Mouse (Mus musculus) MEL (cell line): Measurements from ENCODE around the gene Supt4a. TPM values are rescaled to one million over a fixed set of nuclear protein-coding genes. Genes with fewer than 3 reads are reported as not detected.

Source experiments
- DNase-seq: peaks from one replicate; pipeline ENCODE4 v3.0.0; 2011; ENCODE audit warnings: low read depth, low spot score
- H3K27ac ChIP-seq: 2 replicates; pipeline ENCODE4 v1.5.1; 2012; ENCODE audit warnings: low read depth, mild to moderate bottlenecking, control low read depth, low read length, moderate library complexity; ENCODE audit not compliant: control insufficient read depth
- H3K27me3 ChIP-seq, 2 experiments: fragments of 150-350 bp in 1 of 2; sonication (generic) in 1 of 2; 2 replicates each; pipeline ENCODE4 v1.6.1; 2012; ENCODE audit warnings: low read length in 2 of 2, mild to moderate bottlenecking in 2 of 2, improper control_type of control experiment in 1 of 2, moderate library complexity in 1 of 2; ENCODE audit not compliant: insufficient read depth in 2 of 2, control insufficient read depth in 1 of 2
- H3K36me3 ChIP-seq, 2 experiments: 2 replicates each; pipeline ENCODE4 v1.6.1; 2012 to 2014; ENCODE audit warnings: low read length in 2 of 2, improper control_type of control experiment in 1 of 2, inconsistent platforms in 1 of 2, mild to moderate bottlenecking in 1 of 2; ENCODE audit not compliant: insufficient read depth in 2 of 2, control insufficient read depth in 1 of 2
- H3K4me1 ChIP-seq, 2 experiments: fragments of 150-350 bp in 1 of 2; sonication (generic) in 1 of 2; 2 replicates each; pipeline ENCODE4 v1.6.1; 2012; ENCODE audit warnings: low read length in 2 of 2, improper control_type of control experiment in 1 of 2, mild to moderate bottlenecking in 1 of 2; ENCODE audit not compliant: insufficient read depth in 2 of 2, control insufficient read depth in 1 of 2
- H3K4me3 ChIP-seq, 2 experiments: fragments of 150-350 bp in 1 of 2; sonication (generic) in 1 of 2; 2 replicates each; pipeline ENCODE4 v1.5.1; 2012; ENCODE audit warnings: low read depth in 2 of 2, low read length in 2 of 2, mild to moderate bottlenecking in 2 of 2, moderate library complexity in 2 of 2, control low read depth in 1 of 2, improper control_type of control experiment in 1 of 2; ENCODE audit not compliant: control insufficient read depth in 1 of 2, insufficient read depth in 1 of 2
- H3K79me2 ChIP-seq: 2 replicates; pipeline ENCODE4 v1.6.1; 2012; ENCODE audit warnings: mild to moderate bottlenecking, low read length, moderate library complexity; ENCODE audit not compliant: control insufficient read depth, poor library complexity, insufficient read depth
- H3K9ac ChIP-seq: 2 replicates; pipeline ENCODE4 v1.6.1; 2012; ENCODE audit warnings: low read depth, mild to moderate bottlenecking, control low read depth, low read length, moderate library complexity; ENCODE audit not compliant: control insufficient read depth, poor library complexity, severe bottlenecking
- H3K9me3 ChIP-seq: fragments of 150-350 bp; sonication (generic); replicated peaks from 2 replicates; pipeline ENCODE4 v1.6.1; 2012; ENCODE audit warnings: mild to moderate bottlenecking, low read length, improper control_type of control experiment, moderate library complexity; ENCODE audit not compliant: insufficient read depth
- E2F4 ChIP-seq: IDR thresholded peaks from 2 replicates; pipeline ENCODE4 v1.6.1; 2011; ENCODE audit warnings: low read depth, low read length, improper control_type of control experiment, borderline replicate concordance
- KAT2A ChIP-seq: conservative IDR thresholded peaks from 2 replicates; pipeline ENCODE4 v1.6.1; 2012; ENCODE audit warnings: low read depth, low read length, improper control_type of control experiment, inconsistent platforms
- MAZ ChIP-seq: IDR thresholded peaks from 2 replicates; pipeline ENCODE4 v1.6.1; 2012; ENCODE audit warnings: low read depth, mild to moderate bottlenecking, inconsistent platforms, low read length, improper control_type of control experiment
- MEF2A ChIP-seq: IDR thresholded peaks from 2 replicates; pipeline ENCODE4 v1.6.1; 2014; ENCODE audit warnings: low read depth, mild to moderate bottlenecking, inconsistent platforms, low read length, improper control_type of control experiment; ENCODE audit not compliant: poor library complexity, insufficient replicate concordance, severe bottlenecking; ENCODE audit errors: extremely low read depth
- MYB ChIP-seq: IDR thresholded peaks from 2 replicates; pipeline ENCODE4 v1.6.1; 2011; ENCODE audit warnings: mild to moderate bottlenecking, low read depth, low read length, improper control_type of control experiment
- NELFE ChIP-seq: IDR thresholded peaks from 2 replicates; pipeline ENCODE4 v1.6.1; 2011; ENCODE audit warnings: low read depth, low read length, improper control_type of control experiment
- NRF1 ChIP-seq: IDR thresholded peaks from 2 replicates; pipeline ENCODE4 v1.6.1; 2014; ENCODE audit warnings: low read depth, mild to moderate bottlenecking, inconsistent platforms, low read length, improper control_type of control experiment, moderate library complexity; ENCODE audit not compliant: poor library complexity, insufficient read depth, severe bottlenecking
- POLR2A ChIP-seq, 2 experiments: IDR thresholded peaks; 2 replicates each; pipeline ENCODE4 v1.6.1; 2011 to 2012; ENCODE audit warnings: low read length in 2 of 2, mild to moderate bottlenecking in 2 of 2, control low read depth in 1 of 2, improper control_type of control experiment in 1 of 2, low read depth in 1 of 2, moderate library complexity in 1 of 2; ENCODE audit not compliant: control insufficient read depth in 1 of 2, insufficient read depth in 1 of 2, poor library complexity in 1 of 2
- POLR2AphosphoS2 ChIP-seq: IDR thresholded peaks from 2 replicates; pipeline ENCODE4 v1.6.1; 2011; ENCODE audit warnings: low read length, improper control_type of control experiment
- POLR2AphosphoS5 ChIP-seq: IDR thresholded peaks from 2 replicates; pipeline ENCODE4 v1.6.1; 2012; ENCODE audit warnings: low read depth, borderline replicate concordance, mild to moderate bottlenecking, inconsistent platforms, low read length, moderate library complexity, mixed read lengths
- TAL1 ChIP-seq: IDR thresholded peaks from 2 replicates; pipeline ENCODE4 v1.6.1; 2012; ENCODE audit warnings: mild to moderate bottlenecking, inconsistent platforms, low read length, moderate library complexity, mixed read lengths
- TBP ChIP-seq: IDR thresholded peaks from 2 replicates; pipeline ENCODE4 v1.8.0; 2011; ENCODE audit warnings: low read depth, low read length, improper control_type of control experiment
- UBTF ChIP-seq: IDR thresholded peaks from 2 replicates; pipeline ENCODE4 v1.6.1; 2012; ENCODE audit warnings: low read depth, mild to moderate bottlenecking, inconsistent platforms, low read length, improper control_type of control experiment, moderate library complexity, borderline replicate concordance; ENCODE audit not compliant: insufficient read depth
- USF1 ChIP-seq: IDR thresholded peaks from 2 replicates; pipeline ENCODE4 v1.6.1; 2014; ENCODE audit warnings: low read depth, mild to moderate bottlenecking, inconsistent platforms, low read length, improper control_type of control experiment, moderate library complexity
- ZC3H11A ChIP-seq: IDR thresholded peaks from 2 replicates; pipeline ENCODE4 v1.6.1; 2012; ENCODE audit warnings: low read depth, mild to moderate bottlenecking, inconsistent platforms, low read length, improper control_type of control experiment
- polyA plus RNA-seq, 2 experiments: library from polyadenylated mRNA; stranded (reverse) in 1 of 2; unstranded in 1 of 2; fragments of >175 nt in 1 of 2; fragments of >200 nt in 1 of 2; gene quantifications; 2 replicates each; pipeline versions ENCODE4 v1.2.1 to v1.2.4; 2012; ENCODE audit warnings: low replicate concordance in 2 of 2, low read depth in 1 of 2; ENCODE audit not compliant: insufficient read length in 2 of 2, insufficient read depth in 1 of 2, missing spikeins in 1 of 2
- total RNA-seq: library from RNA; depleted of rRNA; stranded (reverse); fragments of 300-350 nt; gene quantifications from 2 replicates; pipeline ENCODE4 v1.2.3, GENCODE M21; 2012

The Supt4a gene
- total and polyA plus RNA-seq, 3 experiments = 223 to 332 TPM; not detected in 1

DNA sequence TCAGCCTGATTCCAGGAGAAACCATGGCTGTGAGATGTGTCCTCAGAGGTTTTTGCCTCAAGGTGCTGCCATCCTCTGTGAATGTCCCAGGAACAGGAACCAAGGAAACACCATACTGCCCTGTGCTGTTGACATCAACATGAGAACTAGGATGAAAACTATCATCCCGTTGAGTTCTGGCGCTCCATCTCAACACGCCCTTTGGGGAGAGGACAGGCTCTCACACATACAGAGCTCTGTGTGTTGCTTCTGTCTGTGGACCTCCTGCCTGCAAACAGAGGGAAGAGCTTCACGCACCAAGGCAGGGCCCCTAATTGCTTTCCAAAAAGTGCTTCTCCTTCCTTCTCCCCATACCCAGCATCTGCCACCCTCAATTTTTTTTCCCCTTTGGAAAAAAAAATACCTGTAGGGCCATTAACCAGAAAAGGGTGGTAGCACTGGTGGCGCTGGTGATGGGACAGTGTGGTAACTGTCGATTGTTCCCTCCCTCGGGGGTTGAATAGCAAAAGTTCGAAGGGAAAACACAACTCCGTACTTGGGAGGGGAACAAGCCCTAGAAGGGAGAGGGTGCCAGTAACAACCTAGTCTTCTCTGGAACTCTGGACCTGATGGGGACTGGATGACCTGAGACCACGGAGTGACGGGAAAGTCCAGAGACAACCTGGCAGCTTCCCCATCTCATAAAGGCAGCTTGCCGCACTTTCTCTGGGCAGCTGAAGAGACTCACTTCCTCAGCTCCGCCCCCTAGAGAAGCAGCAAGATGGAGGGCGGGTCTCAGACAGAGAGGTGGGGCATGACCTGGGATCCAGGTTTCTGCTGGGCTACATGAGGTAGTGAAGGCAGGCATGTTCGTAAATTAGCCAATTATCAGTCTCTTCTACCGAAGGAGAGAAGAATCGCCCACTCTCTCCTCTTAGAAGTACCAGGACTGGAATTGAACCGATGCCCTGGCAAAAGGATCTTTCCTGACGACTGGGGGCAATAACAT, 11.1 kb downstream of the Supt4a start:
- Histone ChIP-seq H3K27me3 (no peaks in the 10 kb centered on the region), H3K36me3 (peaks cover 3 to 29% of the 10 kb centered on the region in 2 experiments; a peak in 3 of 4 replicates), H3K79me2 (peaks cover 42% of the 10 kb centered on the region), H3K9ac (peak overlapping the region; percentile 86), H3K9me3 (no peaks in the 10 kb centered on the region), H3K27ac (peak overlapping the region; percentile 100), H3K4me1 (peaks cover 5 to 38% of the 10 kb centered on the region in 2 experiments; a peak in 3 of 4 replicates), H3K4me3 (peak overlapping the region; percentile 53 to 54)
- peak; percentile 98 for DNase-seq
- TF ChIP-seq MYB (no peak), NELFE (no peak), MEF2A (no peak), POLR2A (IDR thresholded peaks at IDR 0.05; ENCODE audit: control insufficient read depth in 1 of 2, insufficient read depth in 1 of 2, low read depth in 1 of 2, low read length in 2 of 2, poor library complexity in 1 of 2) (peak; percentile 67 to 85), MAZ (no peak), TBP (peak; percentile 93), POLR2AphosphoS5 (peak; percentile 14; the same call in 1 of the 2 replicates), E2F4 (no peak), ZC3H11A (no peak), TAL1 (peak; percentile 68), UBTF (no peak), NRF1 (no peak), USF1 (no peak), POLR2AphosphoS2 (no peak)

DNA sequence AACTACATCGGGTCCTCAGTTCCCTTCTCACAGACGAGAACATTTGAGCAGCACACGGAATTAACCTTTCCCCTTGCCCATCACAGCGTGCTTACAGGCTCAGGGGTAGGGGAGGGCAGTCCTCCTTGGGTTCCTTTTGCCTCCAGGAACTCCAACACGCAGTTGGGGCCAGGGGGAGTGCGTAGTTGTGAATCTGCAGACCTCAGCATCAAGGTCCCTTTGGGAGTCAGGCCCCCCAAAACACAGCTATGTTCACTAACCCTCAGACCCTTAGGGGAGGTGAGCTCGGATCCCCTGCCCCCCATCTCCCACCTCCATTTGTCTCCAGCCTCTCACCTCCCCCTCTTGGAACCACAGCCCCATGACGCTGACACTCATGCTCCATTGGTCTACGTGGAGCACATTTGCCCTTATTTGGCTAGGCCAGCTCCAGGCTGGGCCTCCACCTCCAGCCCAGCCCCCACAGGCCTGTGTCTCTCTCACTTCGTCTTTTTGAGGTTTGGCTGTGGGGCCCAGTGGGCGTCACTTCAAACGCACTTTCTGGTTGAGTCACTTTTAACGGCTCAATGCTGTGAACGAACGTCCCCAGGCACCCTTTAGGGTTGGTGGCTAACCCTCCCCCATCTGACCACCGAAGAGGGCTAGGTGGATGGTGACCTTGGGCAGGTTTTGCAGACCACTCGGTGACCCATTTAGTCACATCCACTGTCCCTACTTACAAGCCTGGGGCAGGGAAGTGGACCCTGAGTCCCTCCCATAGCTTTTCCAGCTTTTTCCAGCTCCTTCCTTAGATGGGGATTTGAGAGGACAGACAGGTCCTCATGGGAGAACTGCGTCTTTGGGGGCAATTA, 12.1 kb downstream of the Supt4a start:
- H3K27ac ChIP-seq = peak overlapping the region; percentile 100
- peak overlapping the region; percentile 86 for H3K9ac ChIP-seq
- peak overlapping the region; percentile 54 to 58 for H3K4me3 ChIP-seq
- peak; percentile 100 for DNase-seq
- no peaks in the 10 kb centered on the region for H3K9me3 ChIP-seq
- TF ChIP-seq TBP (peak; percentile 94), KAT2A (no peak), POLR2AphosphoS5 (peak; percentile 33), POLR2A (IDR thresholded peaks at IDR 0.05; ENCODE audit: control insufficient read depth in 1 of 2, insufficient read depth in 1 of 2, low read depth in 1 of 2, low read length in 2 of 2, poor library complexity in 1 of 2) (peak in 1 of 2 experiments; percentile 61)
- no peaks in the 10 kb centered on the region for H3K27me3 ChIP-seq
- H3K4me1 ChIP-seq = peaks cover 5 to 47% of the 10 kb centered on the region in 2 experiments; a peak in 3 of 4 replicates
- peaks cover 0 to 35% of the 10 kb centered on the region in 2 experiments; a peak in 2 of 4 replicates for H3K36me3 ChIP-seq
- H3K79me2 ChIP-seq = peaks cover 51% of the 10 kb centered on the region
